Mouse (Mus musculus): Measurements from ENCODE around the gene Slc6a15. TPM values are rescaled to one million over a fixed set of nuclear protein-coding genes. Genes with fewer than 3 reads are reported as not detected.

The Slc6a15 gene
- 3.0 and 4.0 TPM in 2 replicates for total RNA-seq (2021)
- long read RNA-seq, experiment 1, partial matches to known transcripts: 0 of 3 reads
- long read RNA-seq, experiment 1, other reads (novel, unspliced or antisense): 1 of 3 reads
- long read RNA-seq, experiment 2, partial matches to known transcripts: 0 of 5 reads
- long read RNA-seq, experiment 2, other reads (novel, unspliced or antisense): 1 of 5 reads

- peak; percentile 43 for DNase-seq
Measured at GRCm38 (mm10) chr10:103367371-103368295, at the start of gene Slc6a15. TSS of gene Slc6a15 (plus strand) at chr10:103367783.

GRCm38 (mm10) chr10:103321941-103322340, 45.6 kb upstream of the Slc6a15 start:
- DNase-seq: peak; percentile 31

GRCm38 (mm10) chr10:103323386-103323785, 44.2 kb upstream of the Slc6a15 start:
- no peak for DNase-seq

- no peak for DNase-seq
Measured at GRCm38 (mm10) chr10:103334306-103334705, 33.3 kb upstream of the Slc6a15 start.

GRCm38 (mm10) chr10:103339928-103340327, 27.7 kb upstream of the Slc6a15 start:
- no peak for DNase-seq

GRCm38 (mm10) chr10:103346797-103347196, 20.8 kb upstream of the Slc6a15 start:
- DNase-seq: no peak

- DNase-seq: peak; percentile 19
Measured at GRCm38 (mm10) chr10:103368296-103369080, 905 bp downstream of the Slc6a15 start.

GRCm38 (mm10) chr10:103369081-103369420, 1.5 kb downstream of the Slc6a15 start:
- DNase-seq: peak; percentile 76

GRCm38 (mm10) chr10:103402171-103402570, 34.6 kb downstream of the Slc6a15 start:
- DNase-seq: no peak

- no peak for DNase-seq
Measured at GRCm38 (mm10) chr10:103427717-103428116, 60.1 kb downstream of the Slc6a15 start.

- DNase-seq: no peak
Measured at GRCm38 (mm10) chr10:103442588-103442987, 75.0 kb downstream of the Slc6a15 start.

- peak; percentile 5 for DNase-seq
Measured at GRCm38 (mm10) chr10:103443070-103443469, 75.5 kb downstream of the Slc6a15 start.

GRCm38 (mm10) chr10:103448340-103448739, 80.8 kb downstream of the Slc6a15 start:
- no peak for DNase-seq

GRCm38 (mm10) chr10:103457896-103458295, 90.3 kb downstream of the Slc6a15 start:
- no peak for DNase-seq

Other genes starting within 250 kb of the Slc6a15 start
- gene Lrriq1, start 131.5 kb upstream of the Slc6a15 start, total RNA-seq (2021): 0.70 TPM in 1 of 2 replicates, not detected in the other